Mouse (Mus musculus) limb, embryonic 12.5 days (tissue): ENCODE measurements around the gene Anxa6. TPM values are rescaled to one million over a fixed set of nuclear protein-coding genes. Genes with fewer than 3 reads are reported as not detected.
A peak's percentile ranks its signal among the peaks of the same experiment; 100 is the strongest.

Experiments
- ATAC-seq: fragments of 200-750 bp; cut with Nextera tagmentation; 2 replicates; pipeline ENCODE4 v1.8.0; 2017; ENCODE audit warnings: low read depth, moderate TSS enrichment; ENCODE audit not compliant: insufficient number of reproducible peaks, insufficient read depth, low FRiP score, low TSS enrichment
- H3K27ac ChIP-seq: fragments of 300-500 bp; sonication (generic); 2 replicates; pipeline ENCODE4 v1.5.1; 2016; ENCODE audit warnings: mild to moderate bottlenecking, moderate library complexity
- H3K27me3 ChIP-seq: fragments of 300-500 bp; sonication (generic); 2 replicates; pipeline ENCODE4 v1.6.1; 2016; ENCODE audit warnings: mild to moderate bottlenecking, moderate library complexity
- H3K36me3 ChIP-seq: fragments of 300-500 bp; sonication (generic); 2 replicates; pipeline ENCODE4 v1.6.1; 2016; ENCODE audit warnings: mild to moderate bottlenecking, moderate library complexity
- H3K4me1 ChIP-seq: fragments of 300-500 bp; sonication (generic); replicated peaks from 2 replicates; pipeline ENCODE4 v1.6.1; 2016
- H3K4me2 ChIP-seq: fragments of 300-500 bp; sonication (generic); 2 replicates; pipeline ENCODE4 v1.6.1; 2016; ENCODE audit warnings: mild to moderate bottlenecking, moderate library complexity
- H3K4me3 ChIP-seq: fragments of 300-500 bp; sonication (generic); replicated peaks from 2 replicates; pipeline ENCODE4 v1.5.1; 2016; ENCODE audit warnings: mild to moderate bottlenecking
- H3K9ac ChIP-seq: fragments of 300-500 bp; sonication (generic); replicated peaks from 2 replicates; pipeline ENCODE4 v1.6.1; 2016; ENCODE audit warnings: mild to moderate bottlenecking, moderate library complexity
- H3K9me3 ChIP-seq: fragments of 300-500 bp; sonication (generic); 2 replicates; pipeline ENCODE4 v1.6.1; 2016; ENCODE audit warnings: mild to moderate bottlenecking, moderate library complexity
- WGBS: fragments of 180-500 bp; shearing (Covaris S2); methylation state at CpG from one replicate; pipeline ENCODE4 v1.1.7; 2016; 5-methylcytosine and 5-hydroxymethylcytosine counted together
- polyA plus RNA-seq: library from polyadenylated mRNA; unstranded; fragments of >200 nt; fragmentation: Nextera tagmentation; extraction: Ambion mirVana; gene quantifications from 2 replicates; pipeline ENCODE4 v1.2.1, GENCODE M21; 2016

The Anxa6 gene
- polyA plus RNA-seq, result 168 and 178 TPM in 2 replicates

DNA sequence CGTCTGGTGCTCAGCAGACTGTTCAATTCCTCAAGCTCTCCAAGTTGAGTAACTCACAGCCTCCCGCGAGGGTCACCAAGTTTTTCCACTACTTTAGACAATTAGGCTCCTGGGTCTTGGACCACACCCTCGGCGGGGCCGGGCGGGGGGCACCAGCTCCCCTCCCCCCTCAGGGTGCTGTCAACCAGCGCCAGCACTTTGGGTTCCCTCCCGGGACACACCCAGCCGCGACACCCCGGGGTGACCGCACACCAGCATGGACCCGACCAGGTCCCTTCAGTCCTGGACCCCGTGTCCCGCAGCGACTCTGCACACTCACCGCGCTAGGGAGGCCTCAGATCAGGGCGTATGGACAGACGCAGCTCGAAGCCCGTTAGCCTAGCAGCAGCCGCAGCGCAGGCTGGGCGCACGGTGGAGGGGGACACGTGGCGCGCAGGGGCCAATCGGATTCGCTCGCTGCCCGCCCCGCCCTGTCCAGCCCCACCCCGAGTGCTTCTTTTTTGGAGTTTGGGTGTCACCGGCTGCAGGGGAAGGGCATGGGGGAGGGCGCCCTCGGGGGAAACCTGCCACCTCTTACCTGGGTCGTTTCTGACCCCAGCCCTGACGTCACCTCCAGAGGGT, at the start of gene Anxa6:
Gene Anxa6, minus strand, starts transcription at position 406 of the 621 bp plus-strand sequence.
- no peaks in the 10 kb centered on the region for H3K27me3 ChIP-seq
- peak within 1 kb of the TSS; percentile 93 for H3K4me2 ChIP-seq
- under 1% methylated on average over 41 of the region's 41 CpGs for WGBS
- peaks cover 5% of the 10 kb centered on the region; the same call in 1 of the 2 replicates for H3K36me3 ChIP-seq
- H3K4me3 ChIP-seq, result peak within 1 kb of the TSS; percentile 72
- ATAC-seq, result peak; percentile 87
- peaks cover 41% of the 10 kb centered on the region for H3K4me1 ChIP-seq
- H3K27ac ChIP-seq, result peak within 1 kb of the TSS; percentile 68
- no peaks in the 10 kb centered on the region for H3K9me3 ChIP-seq
- H3K9ac ChIP-seq, result peak within 1 kb of the TSS; percentile 69

DNA sequence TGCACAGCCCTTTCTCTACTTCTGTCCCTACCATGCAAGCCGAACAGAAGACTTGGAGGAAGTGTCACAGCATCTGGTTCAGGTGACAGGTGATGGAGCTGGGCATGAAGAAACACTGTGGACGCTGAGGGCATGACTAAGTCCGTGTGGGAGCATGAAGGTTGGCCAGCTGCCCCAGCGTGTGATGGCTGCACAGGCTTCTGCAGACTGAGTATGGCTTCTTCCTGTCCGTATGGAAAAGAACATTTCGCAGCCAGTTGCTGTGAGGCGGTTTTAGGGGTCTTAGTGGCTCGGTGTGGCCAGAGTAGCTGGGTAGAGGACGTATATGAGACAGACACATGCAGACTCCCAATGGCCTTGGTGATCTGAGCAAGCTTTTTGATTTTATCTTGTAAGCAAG, 48.0 kb upstream of the Anxa6 start:
- Histone ChIP-seq H3K4me2 (no peak overlapping the region), H3K9ac (no peak overlapping the region), H3K9me3 (0 out of 2 replicates have a peak, but pooled peaks cover 5% of the 10 kb centered on the region), H3K4me3 (no peak overlapping the region), H3K27me3 (peaks cover 26% of the 10 kb centered on the region), H3K4me1 (peaks cover 11% of the 10 kb centered on the region), H3K27ac (no peak overlapping the region), H3K36me3 (no peaks in the 10 kb centered on the region)
- no peak for ATAC-seq
- WGBS, result 88% methylated on average over 9 of the region's 9 CpGs

DNA sequence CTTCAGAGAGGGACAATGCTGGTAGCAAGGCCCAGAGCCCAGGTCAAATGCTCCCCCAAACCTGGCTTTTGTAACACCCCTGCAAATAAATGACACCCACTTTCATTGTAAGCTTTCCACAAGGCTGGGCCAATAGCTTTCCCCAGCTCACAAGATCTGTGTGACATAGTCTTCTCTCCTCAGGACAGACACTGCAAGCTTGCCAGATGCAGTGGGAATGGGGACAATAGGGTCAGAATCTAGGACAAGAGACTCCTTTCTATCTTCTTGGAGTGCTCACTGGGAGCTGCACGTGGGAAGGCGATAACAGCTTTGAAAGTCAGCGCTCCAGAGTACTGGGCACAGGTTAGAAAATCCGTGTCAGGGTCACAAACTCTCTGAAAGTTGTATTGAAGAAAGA, 45.9 kb upstream of the Anxa6 start:
- Histone ChIP-seq H3K9me3 (0 out of 2 replicates have a peak, but pooled peaks cover 5% of the 10 kb centered on the region), H3K36me3 (no peaks in the 10 kb centered on the region), H3K27me3 (peaks cover 26% of the 10 kb centered on the region), H3K9ac (no peak overlapping the region), H3K4me3 (no peak overlapping the region), H3K4me2 (no peak overlapping the region), H3K4me1 (peaks cover 11% of the 10 kb centered on the region), H3K27ac (no peak overlapping the region)
- no peak for ATAC-seq
- WGBS, result 89% methylated on average over 4 of the region's 4 CpGs

DNA sequence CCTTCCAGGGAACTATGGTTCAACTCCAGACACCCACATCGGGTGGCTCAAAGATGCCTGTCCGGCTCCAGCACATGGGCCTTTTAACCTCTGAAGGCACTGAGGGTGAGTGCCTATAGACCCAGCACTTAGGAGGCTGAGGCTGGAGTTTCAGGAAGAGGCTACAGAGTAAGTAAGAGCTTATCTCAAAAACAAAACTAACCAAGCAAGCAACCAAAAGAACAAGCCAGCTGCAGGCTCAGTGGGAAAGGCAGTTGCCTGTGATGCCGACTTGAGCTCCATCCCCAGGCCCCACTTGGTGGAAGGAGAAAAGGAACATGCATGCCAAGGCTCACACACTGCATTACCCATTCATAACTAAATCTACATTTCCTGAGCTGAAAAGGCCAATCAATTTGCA, 45.3 kb upstream of the Anxa6 start:
- Histone ChIP-seq H3K4me1 (peaks cover 11% of the 10 kb centered on the region), H3K36me3 (no peaks in the 10 kb centered on the region), H3K4me3 (no peak overlapping the region), H3K27me3 (peaks cover 26% of the 10 kb centered on the region), H3K27ac (no peak overlapping the region), H3K9me3 (0 out of 2 replicates have a peak, but pooled peaks cover 5% of the 10 kb centered on the region), H3K4me2 (peak overlapping the region; percentile 95), H3K9ac (no peak overlapping the region)
- whole genome bisulfite sequencing, result 61% methylated on average over 3 of the region's 3 CpGs
- no peak for ATAC-seq

DNA sequence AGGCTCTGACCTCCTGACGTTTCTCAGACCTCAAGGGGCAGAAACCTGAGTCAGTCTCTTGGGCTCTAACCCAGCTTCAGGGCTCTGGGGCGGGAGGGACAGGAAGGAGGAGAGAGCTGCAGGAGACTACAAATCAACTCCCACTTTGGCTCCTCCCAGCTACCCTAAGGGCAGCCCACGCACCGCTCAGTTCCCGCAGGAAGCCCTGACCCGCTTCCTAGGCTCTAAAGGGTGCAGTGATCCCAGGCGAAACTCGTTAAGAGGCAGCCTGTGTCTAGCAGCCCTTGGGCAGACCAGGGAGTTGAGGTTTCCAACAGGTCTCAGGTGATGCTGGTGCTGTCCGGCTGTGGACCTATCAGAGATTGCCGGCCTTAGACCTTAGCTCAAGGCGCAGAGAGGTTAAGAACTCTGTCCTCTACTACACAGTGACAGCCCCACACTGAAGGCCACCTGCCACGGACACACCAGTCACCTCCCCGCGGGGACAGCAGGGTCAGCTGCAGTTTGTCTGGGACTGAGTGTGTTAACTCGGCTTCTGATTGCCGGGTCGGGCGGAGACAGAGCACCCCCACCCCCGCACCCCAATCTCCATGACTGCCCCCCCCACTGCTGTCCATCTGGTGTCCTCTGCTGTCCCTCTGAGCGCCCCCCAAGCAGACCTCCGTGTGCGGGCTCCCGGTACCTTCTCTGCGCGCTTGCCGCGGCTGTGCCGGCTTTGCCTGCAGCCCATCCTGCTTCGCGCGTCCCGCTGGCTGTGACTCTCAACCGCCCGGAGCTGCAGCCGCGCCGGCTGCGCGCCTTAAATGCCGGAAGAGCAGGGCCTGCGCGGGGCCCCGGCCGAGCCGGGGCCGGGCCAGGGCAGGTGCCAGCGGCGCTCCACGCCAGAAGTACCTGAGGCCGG, 44.3 kb upstream of the Anxa6 start, which contains the start of gene Ccdc69:
Gene Ccdc69, minus strand, starts transcription at position 801 of the 901 bp plus-strand sequence.
- WGBS, result under 1% methylated on average over 50 of the region's 50 CpGs
- peak within 1 kb of the TSS; percentile 58 for H3K9ac ChIP-seq
- peak within 1 kb of the TSS; percentile 95 for H3K4me2 ChIP-seq
- 0 out of 2 replicates have a peak, but pooled peaks cover 5% of the 10 kb centered on the region for H3K9me3 ChIP-seq
- H3K4me1 ChIP-seq, result peaks cover 11% of the 10 kb centered on the region
- peaks cover 26% of the 10 kb centered on the region for H3K27me3 ChIP-seq
- H3K27ac ChIP-seq, result no peak within 1 kb of the TSS
- peak; percentile 66 for ATAC-seq
- no peaks in the 10 kb centered on the region for H3K36me3 ChIP-seq
- peak within 1 kb of the TSS; percentile 47 for H3K4me3 ChIP-seq

DNA sequence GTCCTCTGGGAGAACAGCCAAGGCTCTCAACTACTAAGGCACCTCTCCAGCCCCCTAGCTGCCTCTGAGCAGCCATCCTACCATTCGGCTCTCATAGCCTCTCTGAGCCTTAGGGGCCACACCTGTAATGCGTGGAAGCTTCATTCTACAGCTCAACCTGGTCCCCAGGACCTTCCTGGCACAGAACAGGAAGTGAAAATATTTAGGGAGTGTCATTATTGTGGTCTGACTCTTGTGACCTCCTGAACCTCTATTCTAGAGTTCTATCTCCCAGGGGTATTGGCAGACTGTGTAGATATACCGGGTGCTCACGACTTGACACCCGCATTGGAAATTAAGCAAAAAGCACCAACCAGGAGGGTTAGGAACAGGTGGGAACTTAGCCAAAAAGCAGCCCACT, 43.0 kb upstream of the Anxa6 start:
- Histone ChIP-seq H3K4me1 (peaks cover 11% of the 10 kb centered on the region), H3K9ac (no peak overlapping the region), H3K4me3 (no peak overlapping the region), H3K36me3 (no peaks in the 10 kb centered on the region), H3K4me2 (no peak overlapping the region), H3K27ac (no peak overlapping the region), H3K9me3 (0 out of 2 replicates have a peak, but pooled peaks cover 5% of the 10 kb centered on the region), H3K27me3 (peaks cover 26% of the 10 kb centered on the region)
- ATAC-seq, result no peak
- WGBS, result 89% methylated on average over 5 of the region's 5 CpGs

DNA sequence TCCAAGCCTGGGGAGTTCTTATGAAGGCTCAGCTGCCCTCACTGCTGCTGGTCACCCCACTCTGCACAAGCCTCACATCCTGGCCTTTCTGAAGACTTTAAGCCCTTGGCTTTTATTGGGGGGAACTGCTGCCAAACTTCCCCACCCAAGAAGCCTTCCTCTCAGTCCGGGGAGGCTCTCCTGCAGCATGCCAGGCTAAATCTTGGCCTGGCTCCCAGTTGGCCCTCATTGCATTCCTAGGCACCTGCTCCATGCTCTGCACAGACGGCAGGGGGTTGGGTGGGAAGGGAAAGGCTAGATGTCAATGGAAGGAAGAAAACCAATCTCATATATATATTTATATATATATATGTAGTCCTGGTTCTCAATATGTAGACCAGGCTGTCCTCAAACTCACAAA, 42.4 kb upstream of the Anxa6 start:
- 77% methylated on average over 2 of the region's 2 CpGs for WGBS
- Histone ChIP-seq H3K4me1 (peaks cover 11% of the 10 kb centered on the region), H3K4me3 (no peak overlapping the region), H3K27ac (no peak overlapping the region), H3K36me3 (no peaks in the 10 kb centered on the region), H3K9me3 (0 out of 2 replicates have a peak, but pooled peaks cover 5% of the 10 kb centered on the region), H3K9ac (no peak overlapping the region), H3K27me3 (peaks cover 26% of the 10 kb centered on the region), H3K4me2 (no peak overlapping the region)
- ATAC-seq, result no peak

DNA sequence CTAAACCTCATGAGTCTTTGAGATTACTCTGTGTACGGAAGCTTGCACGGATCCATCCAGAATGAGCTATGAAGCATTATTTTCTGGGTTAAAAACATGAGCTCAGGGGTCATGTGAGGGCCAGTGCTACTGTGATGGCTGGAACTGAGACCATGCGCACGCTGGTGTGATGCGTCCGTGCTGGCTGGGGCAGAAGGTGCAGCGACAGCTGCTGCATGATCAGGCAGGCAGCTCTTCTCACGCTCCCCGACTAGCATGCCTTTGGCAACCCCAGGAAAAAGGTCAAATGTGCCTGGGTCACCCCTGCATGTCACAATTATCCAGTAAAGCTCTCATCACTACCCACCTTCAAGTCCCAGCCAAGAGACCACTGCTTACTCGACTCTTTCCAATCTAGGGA, 39.9 kb upstream of the Anxa6 start:
- H3K4me3 ChIP-seq, result no peak overlapping the region
- no peaks in the 10 kb centered on the region for H3K9me3 ChIP-seq
- peaks cover 10% of the 10 kb centered on the region for H3K4me1 ChIP-seq
- H3K27ac ChIP-seq, result no peak overlapping the region
- peaks cover 12% of the 10 kb centered on the region for H3K27me3 ChIP-seq
- H3K36me3 ChIP-seq, result no peaks in the 10 kb centered on the region
- H3K4me2 ChIP-seq, result no peak overlapping the region
- H3K9ac ChIP-seq, result no peak overlapping the region
- WGBS, result 61% methylated on average over 10 of the region's 10 CpGs
- no peak for ATAC-seq

DNA sequence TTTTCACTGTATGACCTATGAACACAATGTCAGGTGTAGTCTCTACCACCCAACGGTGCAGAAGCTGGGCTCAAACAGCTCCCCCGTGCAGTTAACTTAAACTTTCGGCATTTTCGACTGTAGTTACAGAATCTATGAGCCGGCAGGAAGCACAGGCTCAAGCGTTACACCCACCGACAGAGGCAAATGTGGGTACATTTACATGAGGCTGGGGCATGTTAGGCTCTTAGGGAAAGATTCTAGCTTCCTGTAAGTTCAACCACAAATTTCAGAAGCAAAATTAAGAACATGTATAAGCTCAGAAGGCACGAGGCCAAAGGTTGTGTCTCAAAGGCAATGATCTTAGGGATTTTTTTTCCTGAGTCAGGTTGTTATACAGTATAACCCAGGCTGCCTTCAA, 39.2 kb upstream of the Anxa6 start:
- H3K9me3 ChIP-seq, result no peaks in the 10 kb centered on the region
- H3K4me2 ChIP-seq, result no peak overlapping the region
- WGBS, result 82% methylated on average over 8 of the region's 8 CpGs
- H3K36me3 ChIP-seq, result no peaks in the 10 kb centered on the region
- no peak overlapping the region for H3K9ac ChIP-seq
- ATAC-seq, result no peak
- peaks cover 5% of the 10 kb centered on the region for H3K27me3 ChIP-seq
- no peak overlapping the region for H3K27ac ChIP-seq
- peaks cover 5% of the 10 kb centered on the region for H3K4me1 ChIP-seq
- H3K4me3 ChIP-seq, result no peak overlapping the region

DNA sequence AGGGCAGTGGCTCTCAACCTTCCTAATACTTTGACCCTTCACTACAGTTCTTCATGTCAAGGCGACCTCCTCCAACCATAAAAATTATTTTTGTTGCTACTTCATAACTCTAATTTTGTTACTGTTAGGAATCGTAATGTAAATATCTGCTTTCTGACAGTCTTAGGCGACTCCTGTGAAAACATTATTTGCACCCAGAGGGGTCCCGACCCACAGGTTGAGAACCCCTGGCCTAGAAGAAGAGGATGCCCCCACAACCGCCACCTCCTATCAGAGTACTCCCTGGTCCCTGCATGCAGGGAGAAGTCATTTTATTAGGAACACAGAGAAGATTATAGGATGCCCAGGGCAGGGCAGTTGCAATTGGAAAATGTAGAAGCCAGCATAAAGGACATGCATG, 38.1 kb upstream of the Anxa6 start:
- no peak overlapping the region for H3K27ac ChIP-seq
- H3K27me3 ChIP-seq, result no peaks in the 10 kb centered on the region
- no peaks in the 10 kb centered on the region for H3K36me3 ChIP-seq
- no peak for ATAC-seq
- no peak overlapping the region for H3K9ac ChIP-seq
- no peaks in the 10 kb centered on the region for H3K4me1 ChIP-seq
- H3K4me3 ChIP-seq, result no peak overlapping the region
- 90% methylated on average over 5 of the region's 5 CpGs for WGBS
- no peaks in the 10 kb centered on the region for H3K9me3 ChIP-seq
- H3K4me2 ChIP-seq, result no peak overlapping the region

DNA sequence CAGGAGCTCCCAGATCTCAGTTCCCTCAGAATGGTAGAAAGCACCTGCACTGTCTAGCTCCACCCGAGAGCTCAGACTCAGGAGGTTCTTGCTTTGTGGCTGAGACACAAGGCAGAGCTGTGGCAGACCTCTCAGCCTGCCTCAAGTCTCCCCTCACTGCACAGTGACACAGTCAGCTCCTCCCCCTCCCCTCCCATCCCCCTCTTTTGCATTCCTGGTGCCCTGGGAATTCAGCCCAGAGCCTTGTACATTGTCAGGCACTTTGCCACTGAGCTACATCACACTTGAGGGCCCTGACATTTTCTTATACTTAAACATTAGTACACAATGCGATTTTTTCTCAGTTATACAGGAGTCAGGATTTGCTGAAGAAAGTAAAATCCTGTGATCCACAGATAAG, 35.8 kb upstream of the Anxa6 start:
- no peak for ATAC-seq
- H3K27ac ChIP-seq, result no peak overlapping the region
- H3K4me3 ChIP-seq, result no peak overlapping the region
- no peaks in the 10 kb centered on the region for H3K4me1 ChIP-seq
- H3K9me3 ChIP-seq, result no peaks in the 10 kb centered on the region
- H3K9ac ChIP-seq, result no peak overlapping the region
- H3K36me3 ChIP-seq, result no peaks in the 10 kb centered on the region
- H3K4me2 ChIP-seq, result no peak overlapping the region
- no peaks in the 10 kb centered on the region for H3K27me3 ChIP-seq
- 47% methylated on average over 2 of the region's 2 CpGs for WGBS
